Mouse (Mus musculus): ENCODE measurements around the gene Prkd2. TPM values are rescaled to one million over a fixed set of nuclear protein-coding genes. Genes with fewer than 3 reads are reported as not detected.

Prkd2 gene
- polyA plus RNA-seq, 1 experiment from 2014 or later = 7.7 TPM

GRCm38 (mm10) chr7:16845820-16846167, 3.1 kb downstream of the Prkd2 start:
- Histone ChIP-seq H3K36me3 (ENCODE audit: poor library complexity, severe bottlenecking) (peaks cover 38% of the 10 kb centered on the region), H3K9ac (peak overlapping the region; percentile 43; the same call in 1 of the 2 replicates), H3K4me2 (peak overlapping the region; percentile 98), H3K27ac (no peak overlapping the region), H3K4me3 (no peak overlapping the region), H3K27me3 (no peaks in the 10 kb centered on the region), H3K4me1 (peaks cover 31% of the 10 kb centered on the region), H3K9me3 (replicated peaks) (no peaks in the 10 kb centered on the region)
- ATAC-seq = no peak
- 32% methylated on average over 10 of the region's 10 CpGs for WGBS

GRCm38 (mm10) chr7:16846775-16847174, 4.1 kb downstream of the Prkd2 start:
- Histone ChIP-seq H3K9me3 (replicated peaks) (no peaks in the 10 kb centered on the region), H3K4me1 (peaks cover 31% of the 10 kb centered on the region), H3K4me3 (no peak overlapping the region), H3K27ac (no peak overlapping the region), H3K9ac (no peak overlapping the region), H3K4me2 (no peak overlapping the region), H3K27me3 (no peaks in the 10 kb centered on the region), H3K36me3 (ENCODE audit: poor library complexity, severe bottlenecking) (peaks cover 35% of the 10 kb centered on the region)
- WGBS = 93% methylated on average over 5 of the region's 5 CpGs
- ATAC-seq = no peak

- no peak overlapping the region for H3K27ac ChIP-seq
- ATAC-seq = no peak
- H3K4me1 ChIP-seq = peaks cover 31% of the 10 kb centered on the region
- no peaks in the 10 kb centered on the region for H3K9me3 ChIP-seq (replicated peaks)
- H3K9ac ChIP-seq = no peak overlapping the region
- WGBS = 86% methylated on average over 19 of the region's 19 CpGs
- peaks cover 38% of the 10 kb centered on the region for H3K36me3 ChIP-seq (ENCODE audit: poor library complexity, severe bottlenecking)
- H3K27me3 ChIP-seq = no peaks in the 10 kb centered on the region
- H3K4me2 ChIP-seq = no peak overlapping the region
- H3K4me3 ChIP-seq = no peak overlapping the region
Measured at GRCm38 (mm10) chr7:16847507-16847906, 4.8 kb downstream of the Prkd2 start.

- Histone ChIP-seq H3K9me3 (replicated peaks) (no peaks in the 10 kb centered on the region), H3K4me1 (peaks cover 26% of the 10 kb centered on the region), H3K27ac (no peak overlapping the region), H3K4me3 (no peak overlapping the region), H3K27me3 (no peaks in the 10 kb centered on the region), H3K4me2 (no peak overlapping the region), H3K9ac (no peak overlapping the region), H3K36me3 (ENCODE audit: poor library complexity, severe bottlenecking) (peaks cover 46% of the 10 kb centered on the region)
- WGBS = 17% methylated on average over 17 of the region's 17 CpGs
- ATAC-seq = no peak
Measured at GRCm38 (mm10) chr7:16848579-16848978, 5.9 kb downstream of the Prkd2 start.

- no peak overlapping the region for H3K4me2 ChIP-seq
- H3K36me3 ChIP-seq (ENCODE audit: poor library complexity, severe bottlenecking) = peaks cover 76% of the 10 kb centered on the region
- H3K27me3 ChIP-seq = no peaks in the 10 kb centered on the region
- no peak overlapping the region for H3K9ac ChIP-seq
- WGBS = over 99% methylated on average over 4 of the region's 4 CpGs
- H3K9me3 ChIP-seq (replicated peaks) = no peaks in the 10 kb centered on the region
- H3K4me1 ChIP-seq = peaks cover 3% of the 10 kb centered on the region
- H3K4me3 ChIP-seq = no peak overlapping the region
- no peak for ATAC-seq
- H3K27ac ChIP-seq = no peak overlapping the region
Measured at GRCm38 (mm10) chr7:16851636-16852035, 8.9 kb downstream of the Prkd2 start.

- no peak overlapping the region for H3K4me3 ChIP-seq
- WGBS = 91% methylated on average over 14 of the region's 14 CpGs
- H3K27me3 ChIP-seq = no peaks in the 10 kb centered on the region
- no peak overlapping the region for H3K4me2 ChIP-seq
- H3K4me1 ChIP-seq = peaks cover 3% of the 10 kb centered on the region
- ATAC-seq = no peak
- no peak overlapping the region for H3K27ac ChIP-seq
- H3K9ac ChIP-seq = no peak overlapping the region
- no peaks in the 10 kb centered on the region for H3K9me3 ChIP-seq (replicated peaks)
- peaks cover 88% of the 10 kb centered on the region for H3K36me3 ChIP-seq (ENCODE audit: poor library complexity, severe bottlenecking)
Measured at GRCm38 (mm10) chr7:16853302-16853831, 10.7 kb downstream of the Prkd2 start.

DNA sequence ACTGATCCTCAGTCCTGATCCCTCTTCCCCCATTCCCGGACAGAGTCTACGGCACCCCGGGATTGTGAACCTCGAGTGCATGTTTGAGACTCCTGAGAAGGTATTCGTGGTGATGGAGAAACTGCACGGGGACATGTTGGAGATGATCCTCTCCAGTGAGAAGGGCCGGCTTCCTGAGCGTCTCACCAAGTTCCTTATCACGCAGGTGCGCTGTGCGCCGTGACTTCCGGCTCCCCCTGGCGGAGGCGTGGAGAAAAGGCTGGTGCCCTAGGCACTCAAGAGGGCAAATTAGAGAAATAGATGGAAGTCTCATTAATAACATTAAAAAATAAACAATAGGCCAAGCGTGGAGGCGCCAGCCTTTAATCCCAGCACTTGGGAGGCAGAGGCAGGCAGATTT, 15.6 kb downstream of the Prkd2 start:
- peak; percentile 24; the same call in 1 of the 2 replicates for ATAC-seq

DNA sequence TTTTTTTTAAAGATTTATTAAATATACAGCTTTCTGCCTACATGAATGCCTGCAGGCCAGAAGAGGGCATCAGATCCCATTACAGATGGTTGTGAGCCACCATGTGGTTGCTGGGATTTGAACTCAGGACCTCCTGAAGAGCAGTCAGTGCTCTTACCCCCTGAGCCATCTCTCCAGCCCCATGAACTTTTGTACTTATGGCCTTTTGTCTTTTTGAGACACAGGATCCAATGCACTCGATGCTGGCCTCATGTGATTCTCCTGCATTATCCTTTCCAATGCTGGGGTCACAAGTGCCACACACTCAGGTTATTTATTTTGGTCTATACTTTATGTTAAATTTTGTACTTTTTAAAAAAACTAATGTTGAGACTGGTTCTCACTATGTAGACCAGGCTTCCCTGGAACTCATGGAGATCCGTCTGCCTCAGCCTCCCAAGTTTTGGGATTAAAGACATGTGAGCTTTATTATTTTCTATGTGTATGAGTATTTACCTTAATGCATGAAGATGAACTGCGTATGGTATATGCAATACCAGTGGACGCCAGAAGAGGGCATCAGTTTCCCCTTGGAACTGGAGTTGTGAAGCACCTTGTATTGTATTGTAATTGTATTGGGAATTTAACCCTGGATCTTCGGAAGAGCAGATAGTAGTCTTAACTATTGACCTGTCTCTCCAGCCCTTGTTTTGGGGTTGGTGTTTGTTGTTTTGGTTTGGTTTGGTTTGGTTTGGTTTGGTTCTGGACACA, 17.4 kb downstream of the Prkd2 start:
- Histone ChIP-seq H3K27me3 (no peaks in the 10 kb centered on the region), H3K27ac (no peak overlapping the region), H3K36me3 (ENCODE audit: poor library complexity, severe bottlenecking) (peaks cover 58% of the 10 kb centered on the region), H3K4me3 (no peak overlapping the region), H3K9ac (no peak overlapping the region), H3K4me1 (no peaks in the 10 kb centered on the region), H3K4me2 (no peak overlapping the region), H3K9me3 (replicated peaks) (no peaks in the 10 kb centered on the region)
- ATAC-seq = no peak
- 28% methylated on average over 5 of the region's 5 CpGs for WGBS

More for the DNA sequence above, 15.6 kb downstream of the Prkd2 start:
- Histone ChIP-seq H3K4me3 (no peak overlapping the region), H3K27ac (no peak overlapping the region), H3K36me3 (ENCODE audit: poor library complexity, severe bottlenecking) (peaks cover 58% of the 10 kb centered on the region), H3K27me3 (no peaks in the 10 kb centered on the region), H3K9me3 (replicated peaks) (no peaks in the 10 kb centered on the region), H3K4me2 (peak overlapping the region; percentile 20; the same call in 1 of the 2 replicates), H3K9ac (no peak overlapping the region), H3K4me1 (no peaks in the 10 kb centered on the region)
- WGBS = 14% methylated on average over 17 of the region's 17 CpGs

DNA sequence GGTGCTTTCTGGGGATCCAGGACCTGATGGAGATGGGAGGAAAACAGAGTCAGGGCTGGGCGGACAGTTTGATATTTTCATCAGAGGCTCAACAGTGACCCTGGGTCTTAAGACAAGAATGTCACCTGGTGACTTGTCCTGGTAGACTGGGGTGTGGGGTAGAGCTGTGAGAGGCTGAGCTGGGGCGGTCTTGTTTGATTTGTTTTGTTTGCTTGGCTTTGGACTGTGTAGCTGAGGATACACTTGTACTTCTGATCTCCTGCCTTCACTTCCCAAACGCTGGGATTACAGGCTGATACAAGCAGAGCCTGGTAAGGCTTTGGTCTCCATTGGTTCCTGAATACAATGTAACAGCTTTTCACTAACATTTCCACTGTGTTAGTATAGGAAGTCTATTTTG, 24.8 kb downstream of the Prkd2 start:
- H3K4me3 ChIP-seq = no peak overlapping the region
- H3K4me1 ChIP-seq = 0 out of 2 replicates have a peak, but pooled peaks cover 3% of the 10 kb centered on the region
- no peak overlapping the region for H3K27ac ChIP-seq
- H3K4me2 ChIP-seq = no peak overlapping the region
- peaks cover 47% of the 10 kb centered on the region for H3K36me3 ChIP-seq (ENCODE audit: poor library complexity, severe bottlenecking)
- no peak overlapping the region for H3K9ac ChIP-seq
- WGBS = 87% methylated on average over 3 of the region's 3 CpGs
- H3K9me3 ChIP-seq (replicated peaks) = no peaks in the 10 kb centered on the region
- no peak for ATAC-seq
- H3K27me3 ChIP-seq = no peaks in the 10 kb centered on the region

- 8% methylated on average over 16 of the region's 16 CpGs for WGBS
- Histone ChIP-seq H3K27ac (peak overlapping the region; percentile 69), H3K4me2 (peak overlapping the region; percentile 56), H3K9ac (peak overlapping the region; percentile 58), H3K4me3 (peak overlapping the region; percentile 32), H3K36me3 (ENCODE audit: poor library complexity, severe bottlenecking) (peaks cover 32% of the 10 kb centered on the region), H3K27me3 (no peaks in the 10 kb centered on the region), H3K4me1 (0 out of 2 replicates have a peak, but pooled peaks cover 9% of the 10 kb centered on the region), H3K9me3 (replicated peaks) (no peaks in the 10 kb centered on the region)
- peak; percentile 98 for ATAC-seq
Measured at GRCm38 (mm10) chr7:16869497-16869896, 26.8 kb downstream of the Prkd2 start.

GRCm38 (mm10) chr7:16871600-16871999, 28.9 kb downstream of the Prkd2 start:
- Histone ChIP-seq H3K27ac (no peak overlapping the region), H3K4me2 (no peak overlapping the region), H3K9ac (no peak overlapping the region; the same call in 1 of the 2 replicates), H3K4me1 (peaks cover 21% of the 10 kb centered on the region), H3K9me3 (replicated peaks) (no peaks in the 10 kb centered on the region), H3K27me3 (no peaks in the 10 kb centered on the region), H3K36me3 (ENCODE audit: poor library complexity, severe bottlenecking) (peaks cover 12% of the 10 kb centered on the region), H3K4me3 (no peak overlapping the region)
- 86% methylated on average over 10 of the region's 10 CpGs for WGBS
- no peak for ATAC-seq

DNA sequence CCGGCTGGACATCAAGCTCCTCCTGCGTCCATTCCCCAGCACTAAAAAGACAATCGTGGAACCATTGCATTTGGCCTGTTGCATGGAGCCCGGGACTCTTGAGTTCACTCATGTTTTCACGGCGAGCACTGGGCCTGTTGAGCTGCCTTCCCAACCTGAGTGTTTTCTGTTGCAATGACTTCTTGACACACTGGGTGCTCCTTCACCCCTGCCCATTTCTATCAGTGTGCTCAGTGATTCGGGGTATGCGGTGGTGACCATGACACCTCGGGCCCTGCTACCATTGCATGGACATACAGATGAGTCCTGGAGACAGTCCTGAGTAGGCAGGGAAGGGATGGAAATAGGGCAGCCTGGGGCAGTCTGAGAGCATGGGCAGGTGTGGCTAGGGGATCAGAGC, 29.8 kb downstream of the Prkd2 start:
- H3K4me2 ChIP-seq = no peak overlapping the region
- H3K27me3 ChIP-seq = no peaks in the 10 kb centered on the region
- H3K4me1 ChIP-seq = peaks cover 27% of the 10 kb centered on the region
- H3K4me3 ChIP-seq = no peak overlapping the region
- H3K9me3 ChIP-seq (replicated peaks) = no peaks in the 10 kb centered on the region
- H3K27ac ChIP-seq = no peak overlapping the region
- 95% methylated on average over 9 of the region's 9 CpGs for WGBS
- no peak overlapping the region for H3K9ac ChIP-seq
- peaks cover 12% of the 10 kb centered on the region for H3K36me3 ChIP-seq (ENCODE audit: poor library complexity, severe bottlenecking)
- ATAC-seq = no peak

Measured in forebrain, embryonic 13.5 days (tissue).